Mouse (Mus musculus) lung, postnatal 4 days (tissue): ENCODE data around the gene Ctxn1.

ENCODE experiments used
- DNase-seq, 2 experiments: peaks; one replicate each; pipeline ENCODE4 v3.0.0; 2021

The Ctxn1 gene

GRCm38 (mm10) chr8:4250306-4250970 is 8.6 kb downstream of the Ctxn1 start:
- peak; percentile 86 to 88 for DNase-seq

GRCm38 (mm10) chr8:4249213-4249612 is 9.9 kb downstream of the Ctxn1 start:
- no peak for DNase-seq

GRCm38 (mm10) chr8:4247951-4248540 is 11.0 kb downstream of the Ctxn1 start, which contains the start of gene Tgfbr3l:
Gene Tgfbr3l, plus strand, starts transcription at chr8:4248214.
- no peak for DNase-seq

- no peak for DNase-seq
These were observed 11.8 kb downstream of the Ctxn1 start for GRCm38 (mm10) chr8:4247241-4247640.

- DNase-seq, result no peak
These were observed 13.3 kb downstream of the Ctxn1 start for GRCm38 (mm10) chr8:4245737-4246136.

- no peak for DNase-seq
These were observed 14.0 kb downstream of the Ctxn1 start for GRCm38 (mm10) chr8:4245061-4245460.

GRCm38 (mm10) chr8:4239193-4239890 is 19.7 kb downstream of the Ctxn1 start:
- DNase-seq, result no peak

- peak; percentile 100 for DNase-seq
These were observed 20.5 kb downstream of the Ctxn1 start, which contains the start of the genes Map2k7 and Gm49320 for GRCm38 (mm10) chr8:4238434-4239192. Gene Map2k7, plus strand, starts transcription at chr8:4238740. Gene Gm49320, plus strand, starts transcription at chr8:4238865.

GRCm38 (mm10) chr8:4237814-4238433 is 21.1 kb downstream of the Ctxn1 start:
- DNase-seq, result peak in 1 of 2 experiments; percentile 43

- DNase-seq, result peak; percentile 42 to 70
These were observed 28.3 kb downstream of the Ctxn1 start for GRCm38 (mm10) chr8:4230612-4231351.

- no peak for DNase-seq
These were observed 29.3 kb downstream of the Ctxn1 start for GRCm38 (mm10) chr8:4229784-4230183.

GRCm38 (mm10) chr8:4227919-4228318 is 31.2 kb downstream of the Ctxn1 start:
- DNase-seq, result no peak

GRCm38 (mm10) chr8:4226739-4227347 is 32.2 kb downstream of the Ctxn1 start, which contains the start of gene Lrrc8e:
Gene Lrrc8e, plus strand, starts transcription at chr8:4226827.
- peak; percentile 48 to 49 for DNase-seq

- DNase-seq, result no peak
These were observed 32.8 kb downstream of the Ctxn1 start for GRCm38 (mm10) chr8:4226323-4226722.

GRCm38 (mm10) chr8:4222059-4222458 is 37.0 kb downstream of the Ctxn1 start:
- no peak for DNase-seq

- DNase-seq, result no peak
These were observed 39.5 kb downstream of the Ctxn1 start for GRCm38 (mm10) chr8:4219617-4220016.

- DNase-seq, result peak in 1 of 2 experiments; percentile 34
These were observed 42.1 kb downstream of the Ctxn1 start, which contains the start of gene Prr36 for GRCm38 (mm10) chr8:4216791-4217621. Gene Prr36, minus strand, starts transcription at chr8:4217459.

GRCm38 (mm10) chr8:4216296-4216695 is 42.8 kb downstream of the Ctxn1 start:
- DNase-seq, result no peak

GRCm38 (mm10) chr8:4214006-4214980 is 44.8 kb downstream of the Ctxn1 start:
- DNase-seq, result peak; percentile 82 to 89
